Mouse (Mus musculus) limb, embryonic 15.5 days (tissue): ENCODE results near the gene Tmem231. TPM values are rescaled to one million over a fixed set of nuclear protein-coding genes. Genes with fewer than 3 reads are reported as not detected.

Source experiments
- ATAC-seq: fragments of 200-750 bp; cut with Nextera tagmentation; 2 replicates; pipeline ENCODE4 v1.8.0; 2017; ENCODE audit warnings: low read depth, moderate TSS enrichment; ENCODE audit not compliant: insufficient number of reproducible peaks, low FRiP score, low TSS enrichment
- H3K27ac ChIP-seq: fragments of 300-500 bp; sonication (generic); 2 replicates; pipeline ENCODE4 v1.5.1; 2015; ENCODE audit warnings: moderate library complexity, mild to moderate bottlenecking, inconsistent platforms
- H3K27me3 ChIP-seq: fragments of 300-500 bp; sonication (generic); 2 replicates; pipeline ENCODE4 v1.6.1; 2015; ENCODE audit warnings: inconsistent platforms
- H3K36me3 ChIP-seq: fragments of 300-500 bp; sonication (generic); 2 replicates; pipeline ENCODE4 v1.6.1; 2015; ENCODE audit warnings: inconsistent platforms
- H3K4me1 ChIP-seq: fragments of 300-500 bp; sonication (generic); 2 replicates; pipeline ENCODE4 v1.6.1; 2015; ENCODE audit warnings: inconsistent platforms
- H3K4me2 ChIP-seq: fragments of 300-500 bp; sonication (generic); 2 replicates; pipeline ENCODE4 v1.6.1; 2015; ENCODE audit warnings: mild to moderate bottlenecking, inconsistent platforms
- H3K4me3 ChIP-seq: fragments of 300-500 bp; sonication (generic); 2 replicates; pipeline ENCODE4 v1.5.1; 2015; ENCODE audit warnings: mild to moderate bottlenecking, inconsistent platforms
- H3K9ac ChIP-seq: fragments of 300-500 bp; sonication (generic); 2 replicates; pipeline ENCODE4 v1.6.1; 2015; ENCODE audit warnings: inconsistent platforms
- H3K9me3 ChIP-seq: fragments of 300-500 bp; sonication (generic); 2 replicates; pipeline ENCODE4 v1.6.1; 2016; ENCODE audit warnings: inconsistent platforms
- WGBS: fragments of 180-500 bp; shearing (Covaris S2); methylation state at CpG from one replicate; pipeline ENCODE4 v1.1.7; 2015; 5-methylcytosine and 5-hydroxymethylcytosine counted together
- polyA plus RNA-seq: library from polyadenylated mRNA; unstranded; fragments of >200 nt; fragmentation: Nextera tagmentation; extraction: Ambion mirVana; gene quantifications from 2 replicates; pipeline ENCODE4 v1.2.1, GENCODE M21; 2015

Tmem231 gene
- polyA plus RNA-seq, 1 experiment from 2014 or later, result 16.3 TPM

GRCm38 (mm10) chr8:111963091-111963490 is 29.4 kb upstream of the Tmem231 start:
- H3K4me1 ChIP-seq, result peaks cover 2% of the 10 kb centered on the region; the same call in 1 of the 2 replicates
- H3K9ac ChIP-seq, result no peak overlapping the region
- no peaks in the 10 kb centered on the region for H3K27me3 ChIP-seq
- H3K27ac ChIP-seq, result no peak overlapping the region
- H3K9me3 ChIP-seq, result no peaks in the 10 kb centered on the region
- no peaks in the 10 kb centered on the region for H3K36me3 ChIP-seq
- ATAC-seq, result no peak
- WGBS, result 81% methylated on average over 10 of the region's 10 CpGs
- H3K4me2 ChIP-seq, result no peak overlapping the region
- no peak overlapping the region for H3K4me3 ChIP-seq

- H3K9ac ChIP-seq, result no peak overlapping the region
- WGBS, result 78% methylated on average over 1 of the region's 1 CpGs
Measured at GRCm38 (mm10) chr8:111962589-111962988, 28.9 kb upstream of the Tmem231 start.

GRCm38 (mm10) chr8:111961330-111961729 is 27.6 kb upstream of the Tmem231 start:
- 63% methylated on average over 3 of the region's 3 CpGs for WGBS
- peaks cover 2% of the 10 kb centered on the region; the same call in 1 of the 2 replicates for H3K4me1 ChIP-seq
- no peaks in the 10 kb centered on the region for H3K27me3 ChIP-seq

More at GRCm38 (mm10) chr8:111962589-111962988, 28.9 kb upstream of the Tmem231 start:
- Histone ChIP-seq H3K36me3 (peaks cover 1% of the 10 kb centered on the region), H3K4me3 (no peak overlapping the region), H3K27ac (no peak overlapping the region), H3K27me3 (no peaks in the 10 kb centered on the region), H3K4me2 (no peak overlapping the region), H3K9me3 (no peaks in the 10 kb centered on the region), H3K4me1 (peaks cover 2% of the 10 kb centered on the region; the same call in 1 of the 2 replicates)
- ATAC-seq, result no peak

GRCm38 (mm10) chr8:111960591-111961321 is 27.1 kb upstream of the Tmem231 start:
- H3K27me3 ChIP-seq, result no peaks in the 10 kb centered on the region
- WGBS, result 69% methylated on average over 15 of the region's 15 CpGs
- no peaks in the 10 kb centered on the region for H3K9me3 ChIP-seq
- H3K4me3 ChIP-seq, result no peak overlapping the region
- no peak overlapping the region for H3K9ac ChIP-seq
- H3K4me1 ChIP-seq, result peaks cover 2% of the 10 kb centered on the region; the same call in 1 of the 2 replicates
- ATAC-seq, result no peak
- peaks cover 19% of the 10 kb centered on the region for H3K36me3 ChIP-seq
- no peak overlapping the region for H3K4me2 ChIP-seq
- no peak overlapping the region for H3K27ac ChIP-seq

More at GRCm38 (mm10) chr8:111961330-111961729, 27.6 kb upstream of the Tmem231 start:
- ATAC-seq, result no peak
- H3K9me3 ChIP-seq, result no peaks in the 10 kb centered on the region
- H3K36me3 ChIP-seq, result peaks cover 14% of the 10 kb centered on the region
- H3K27ac ChIP-seq, result no peak overlapping the region
- H3K4me3 ChIP-seq, result no peak overlapping the region
- no peak overlapping the region for H3K4me2 ChIP-seq
- no peak overlapping the region for H3K9ac ChIP-seq

GRCm38 (mm10) chr8:111957231-111957630 is 23.6 kb upstream of the Tmem231 start:
- Histone ChIP-seq H3K9ac (no peak overlapping the region), H3K4me3 (no peak overlapping the region), H3K4me1 (no peaks in the 10 kb centered on the region), H3K27ac (no peak overlapping the region), H3K36me3 (peaks cover 47% of the 10 kb centered on the region), H3K9me3 (no peaks in the 10 kb centered on the region), H3K4me2 (no peak overlapping the region), H3K27me3 (no peaks in the 10 kb centered on the region)
- WGBS, result 92% methylated on average over 2 of the region's 2 CpGs
- ATAC-seq, result no peak

GRCm38 (mm10) chr8:111955879-111956278 is 22.2 kb upstream of the Tmem231 start:
- Histone ChIP-seq H3K4me2 (no peak overlapping the region), H3K36me3 (peaks cover 58% of the 10 kb centered on the region), H3K9ac (no peak overlapping the region), H3K4me1 (no peaks in the 10 kb centered on the region), H3K4me3 (no peak overlapping the region), H3K27ac (no peak overlapping the region), H3K27me3 (no peaks in the 10 kb centered on the region), H3K9me3 (no peaks in the 10 kb centered on the region)
- ATAC-seq, result no peak
- WGBS, result 83% methylated on average over 5 of the region's 5 CpGs

GRCm38 (mm10) chr8:111954844-111955594 is 21.3 kb upstream of the Tmem231 start:
- H3K27me3 ChIP-seq, result no peaks in the 10 kb centered on the region
- H3K36me3 ChIP-seq, result peaks cover 59% of the 10 kb centered on the region
- H3K4me2 ChIP-seq, result no peak overlapping the region
- H3K27ac ChIP-seq, result no peak overlapping the region
- no peak overlapping the region for H3K9ac ChIP-seq
- H3K4me3 ChIP-seq, result no peak overlapping the region
- H3K4me1 ChIP-seq, result no peaks in the 10 kb centered on the region
- WGBS, result 78% methylated on average over 4 of the region's 4 CpGs
- ATAC-seq, result no peak
- H3K9me3 ChIP-seq, result no peaks in the 10 kb centered on the region

GRCm38 (mm10) chr8:111951936-111952335 is 18.3 kb upstream of the Tmem231 start:
- H3K4me1 ChIP-seq, result no peaks in the 10 kb centered on the region

GRCm38 (mm10) chr8:111951317-111951716 is 17.6 kb upstream of the Tmem231 start:
- 95% methylated on average over 7 of the region's 7 CpGs for WGBS
- Histone ChIP-seq H3K27me3 (no peaks in the 10 kb centered on the region), H3K4me3 (no peak overlapping the region), H3K36me3 (peaks cover 73% of the 10 kb centered on the region), H3K27ac (no peak overlapping the region), H3K9me3 (no peaks in the 10 kb centered on the region), H3K9ac (no peak overlapping the region), H3K4me2 (no peak overlapping the region), H3K4me1 (no peaks in the 10 kb centered on the region)
- ATAC-seq, result no peak

More at GRCm38 (mm10) chr8:111951936-111952335, 18.3 kb upstream of the Tmem231 start:
- Histone ChIP-seq H3K36me3 (peaks cover 73% of the 10 kb centered on the region), H3K27me3 (no peaks in the 10 kb centered on the region), H3K4me2 (no peak overlapping the region), H3K4me3 (no peak overlapping the region), H3K9ac (no peak overlapping the region), H3K9me3 (no peaks in the 10 kb centered on the region), H3K27ac (no peak overlapping the region)
- no peak for ATAC-seq
- WGBS, result 93% methylated on average over 5 of the region's 5 CpGs

- no peak for ATAC-seq
- Histone ChIP-seq H3K4me2 (no peak overlapping the region), H3K4me1 (no peaks in the 10 kb centered on the region), H3K9ac (no peak overlapping the region), H3K36me3 (peaks cover 73% of the 10 kb centered on the region), H3K9me3 (no peaks in the 10 kb centered on the region), H3K27me3 (no peaks in the 10 kb centered on the region), H3K4me3 (no peak overlapping the region), H3K27ac (no peak overlapping the region)
- WGBS, result 92% methylated on average over 3 of the region's 3 CpGs
Measured at GRCm38 (mm10) chr8:111950846-111951245, 17.2 kb upstream of the Tmem231 start.

GRCm38 (mm10) chr8:111947954-111948353 is 14.3 kb upstream of the Tmem231 start:
- H3K36me3 ChIP-seq, result peaks cover 73% of the 10 kb centered on the region
- H3K9ac ChIP-seq, result no peak overlapping the region
- 90% methylated on average over 8 of the region's 8 CpGs for WGBS

GRCm38 (mm10) chr8:111947144-111947543 is 13.5 kb upstream of the Tmem231 start:
- Histone ChIP-seq H3K4me2 (no peak overlapping the region), H3K4me3 (no peak overlapping the region), H3K4me1 (0 out of 2 replicates have a peak, but pooled peaks cover 1% of the 10 kb centered on the region), H3K27ac (no peak overlapping the region), H3K9me3 (no peaks in the 10 kb centered on the region), H3K36me3 (peaks cover 75% of the 10 kb centered on the region), H3K27me3 (no peaks in the 10 kb centered on the region), H3K9ac (no peak overlapping the region)
- 94% methylated on average over 2 of the region's 2 CpGs for WGBS
- ATAC-seq, result no peak

More at GRCm38 (mm10) chr8:111947954-111948353, 14.3 kb upstream of the Tmem231 start:
- H3K27ac ChIP-seq, result no peak overlapping the region
- no peaks in the 10 kb centered on the region for H3K4me1 ChIP-seq
- no peak overlapping the region for H3K4me2 ChIP-seq
- no peaks in the 10 kb centered on the region for H3K9me3 ChIP-seq
- H3K27me3 ChIP-seq, result no peaks in the 10 kb centered on the region
- ATAC-seq, result no peak
- H3K4me3 ChIP-seq, result no peak overlapping the region
